Mouse (Mus musculus): ENCODE measurements around the gene Ccdc77. TPM values are rescaled to one million over a fixed set of nuclear protein-coding genes. Genes with fewer than 3 reads are reported as not detected.

Gene Ccdc77
- polyA plus RNA-seq, 1 experiment from 2014 or later, result 25.5 TPM

Other genes with a start within 250 kb of the Ccdc77 start
- 0.65 and 0.76 TPM in 2 replicates for gene D330020A13Rik, start 70.0 kb downstream of the Ccdc77 start, polyA plus RNA-seq (2015; fragmentation: Nextera tagmentation; extraction: Ambion mirVana)
- gene B4galnt3, start 69.8 kb downstream of the Ccdc77 start, polyA plus RNA-seq (2015; fragmentation: Nextera tagmentation; extraction: Ambion mirVana), result 2.4 and 2.6 TPM in 2 replicates
- 44.8 and 54.4 TPM in 2 replicates for gene Kdm5a, start 250 bp downstream of the Ccdc77 start, polyA plus RNA-seq (2015; fragmentation: Nextera tagmentation; extraction: Ambion mirVana)
- gene Il17ra, start 98.9 kb upstream of the Ccdc77 start, polyA plus RNA-seq (2015; fragmentation: Nextera tagmentation; extraction: Ambion mirVana), result 4.6 and 5.1 TPM in 2 replicates
- gene Tmem121b, start 129.4 kb upstream of the Ccdc77 start, polyA plus RNA-seq (2015; fragmentation: Nextera tagmentation; extraction: Ambion mirVana), result 0.04 TPM in 2 replicates
- gene Hdhd5, start 166.9 kb upstream of the Ccdc77 start, polyA plus RNA-seq (2015; fragmentation: Nextera tagmentation; extraction: Ambion mirVana), result 22.1 and 23.6 TPM in 2 replicates